Mouse (Mus musculus) ES-E14 (cell line): ENCODE data around the gene Nkiras1. TPM values are rescaled to one million over a fixed set of nuclear protein-coding genes. Genes with fewer than 3 reads are reported as not detected.

ENCODE experiments used
- DNase-seq: peaks from one replicate; pipeline ENCODE4 v3.0.0-alpha.2; 2013; ENCODE audit warnings: low read depth, low spot score
- H3K27ac ChIP-seq: 2 replicates; pipeline ENCODE4 v1.5.1; 2012; ENCODE audit warnings: low read depth, mild to moderate bottlenecking, low read length, moderate library complexity, mixed read lengths; ENCODE audit not compliant: poor library complexity, insufficient read depth, severe bottlenecking
- H3K36me3 ChIP-seq: 2 replicates; pipeline ENCODE4 v1.6.1; 2012; ENCODE audit warnings: mild to moderate bottlenecking, low read length, moderate library complexity, mixed read lengths; ENCODE audit not compliant: control insufficient read depth, poor library complexity, insufficient read depth, severe bottlenecking
- H3K4me1 ChIP-seq, 2 experiments: fragments of 150-350 bp in 1 of 2; sonication (generic) in 1 of 2; 2 replicates each; pipeline ENCODE4 v1.6.1; 2012; ENCODE audit warnings: low read length in 2 of 2, mild to moderate bottlenecking in 1 of 2, mixed read lengths in 1 of 2; ENCODE audit not compliant: control insufficient read depth in 2 of 2, insufficient read depth in 2 of 2, poor library complexity in 1 of 2
- H3K4me3 ChIP-seq, 2 experiments: fragments of 150-350 bp in 1 of 2; sonication (generic) in 1 of 2; 2 replicates each; pipeline ENCODE4 v1.5.1; 2012; ENCODE audit warnings: low read length in 2 of 2, low read depth in 1 of 2, mild to moderate bottlenecking in 1 of 2, mixed read lengths in 1 of 2; ENCODE audit not compliant: insufficient read depth in 1 of 2, poor library complexity in 1 of 2, severe bottlenecking in 1 of 2
- H3K9ac ChIP-seq: 2 replicates; pipeline ENCODE4 v1.6.1; 2012; ENCODE audit warnings: low read depth, mild to moderate bottlenecking, low read length, mixed read lengths; ENCODE audit not compliant: poor library complexity, insufficient read depth, severe bottlenecking
- H3K9me3 ChIP-seq: fragments of 150-350 bp; sonication (generic); 2 replicates; pipeline ENCODE4 v1.6.1; 2012; ENCODE audit warnings: low read depth, mild to moderate bottlenecking, low read length; ENCODE audit not compliant: control insufficient read depth, insufficient read depth
- CHD2 ChIP-seq: IDR thresholded peaks from 2 replicates; pipeline ENCODE4 v1.6.1; 2014; ENCODE audit warnings: mild to moderate bottlenecking, low read depth, low read length, inconsistent platforms
- HCFC1 ChIP-seq: IDR thresholded peaks from 2 replicates; pipeline ENCODE4 v1.6.1; 2012; ENCODE audit warnings: low read length, inconsistent platforms, borderline replicate concordance; ENCODE audit not compliant: insufficient read depth
- MAFK ChIP-seq: IDR thresholded peaks from 2 replicates; pipeline ENCODE4 v1.6.1; 2014; ENCODE audit warnings: mild to moderate bottlenecking, low read depth, low read length, inconsistent platforms; ENCODE audit not compliant: insufficient read depth
- ZC3H11A ChIP-seq: IDR thresholded peaks from 2 replicates; pipeline ENCODE4 v1.6.1; 2012; ENCODE audit warnings: low read depth, mild to moderate bottlenecking, inconsistent platforms, low read length, borderline replicate concordance
- ZNF384 ChIP-seq: IDR thresholded peaks from 2 replicates; pipeline ENCODE4 v1.6.1; 2012; ENCODE audit warnings: low read depth, low read length, inconsistent platforms
- in situ Hi-C, 2 experiments: fragments of 600-800 bp; cut with MboI; formaldehyde crosslinking; loops; one replicate each; pipeline ENCODE4 v1.15.1; 2025; ENCODE audit warnings: low sequenced_read_pairs in 2 of 2, inconsistent platforms in 1 of 2; ENCODE audit not compliant: unreplicated experiment in 2 of 2
- total RNA-seq: library from RNA; depleted of rRNA; stranded (reverse); fragments of 300-350 nt; gene quantifications from 2 replicates; pipeline ENCODE4 v1.2.3, GENCODE M21; 2012

The Nkiras1 gene
- total RNA-seq, 1 experiment, result 8.1 TPM

DNA sequence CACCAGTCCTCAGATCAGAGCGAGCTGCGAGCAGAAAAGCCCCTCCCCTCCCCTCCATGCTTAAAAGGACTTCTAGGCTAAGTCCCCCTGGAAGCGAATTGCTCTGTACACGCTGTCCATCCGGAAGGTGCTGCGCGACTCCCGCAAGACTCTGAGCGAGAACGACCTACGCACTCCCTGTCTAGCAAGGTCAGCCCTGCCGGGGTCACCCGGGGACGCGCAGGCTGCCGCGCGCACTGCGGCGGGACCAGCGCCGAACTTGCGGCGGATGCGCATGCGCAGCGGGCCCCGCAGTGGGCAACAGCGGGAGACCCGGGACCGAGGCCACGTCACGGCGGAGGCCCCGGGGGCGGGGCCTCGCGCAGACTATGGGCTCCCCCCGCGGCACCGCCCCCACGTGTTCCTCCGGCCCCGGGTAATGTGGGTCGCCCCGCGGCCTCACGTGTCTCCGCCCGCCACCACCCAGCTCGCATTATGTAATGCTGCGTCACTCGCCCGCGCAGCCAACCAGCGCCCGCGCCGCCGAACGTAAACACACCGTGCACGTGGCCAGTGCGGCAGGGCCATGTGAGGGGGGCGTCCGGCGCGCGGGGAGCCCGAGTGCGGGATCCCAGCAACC is 32.7 kb upstream of the Nkiras1 start:
- TF ChIP-seq HCFC1, result 0 out of 2 replicates have a peak, but pooled peaks have one; percentile 16
- no peak for TF ChIP-seq ZNF384
- 0 out of 2 replicates have a peak, but pooled peaks have one; percentile 46 for TF ChIP-seq CHD2
- TF ChIP-seq MAFK, result no peak
- in situ Hi-C loops, result no loop called here
- Histone ChIP-seq H3K4me3 (peak overlapping the region; percentile 83 to 87), H3K9ac (peak overlapping the region; percentile 87), H3K4me1 (no peaks in the 10 kb centered on the region; a peak in 2 of 4 replicates), H3K36me3 (no peaks in the 10 kb centered on the region), H3K9me3 (no peaks in the 10 kb centered on the region), H3K27ac (peak overlapping the region; percentile 94)
- peak; percentile 86 for DNase-seq

GRCm38 (mm10) chr14:18238750-18239731 is 31.9 kb upstream of the Nkiras1 start, which contains the start of gene Nr1d2:
Gene Nr1d2 (minus strand): TSS chr14:18239127.
- peak; percentile 100 for DNase-seq
- H3K4me3 ChIP-seq, result peak within 1 kb of the TSS; percentile 83 to 87
- H3K9ac ChIP-seq, result peak within 1 kb of the TSS; percentile 87
- TF ChIP-seq ZC3H11A (no peak), CHD2 (no peak), MAFK (no peak), ZNF384 (no peak), HCFC1 (no peak)
- H3K27ac ChIP-seq, result peak within 1 kb of the TSS; percentile 94
- H3K36me3 ChIP-seq, result no peaks in the 10 kb centered on the region
- H3K9me3 ChIP-seq, result no peaks in the 10 kb centered on the region
- in situ Hi-C loops, result no loop called here
- H3K4me1 ChIP-seq, result no peaks in the 10 kb centered on the region; a peak in 2 of 4 replicates

- TF ChIP-seq ZC3H11A (no peak), HCFC1 (no peak), CHD2 (no peak), ZNF384 (no peak), MAFK (no peak)
- H3K4me3 ChIP-seq, result no peak overlapping the region
- in situ Hi-C loops, result no loop called here
- DNase-seq, result no peak
- H3K27ac ChIP-seq, result no peak overlapping the region
- H3K9me3 ChIP-seq, result peaks cover 2% of the 10 kb centered on the region; the same call in 1 of the 2 replicates
- H3K4me1 ChIP-seq, result no peaks in the 10 kb centered on the region; a peak in 1 of 4 replicates
- H3K36me3 ChIP-seq, result no peaks in the 10 kb centered on the region
- H3K9ac ChIP-seq, result no peak overlapping the region
Measured at GRCm38 (mm10) chr14:18240132-18240531, 30.8 kb upstream of the Nkiras1 start.

- Histone ChIP-seq H3K27ac (no peak overlapping the region), H3K9ac (no peak overlapping the region), H3K36me3 (no peaks in the 10 kb centered on the region), H3K9me3 (peaks cover 2% of the 10 kb centered on the region; the same call in 1 of the 2 replicates), H3K4me1 (no peaks in the 10 kb centered on the region; a peak in 1 of 4 replicates), H3K4me3 (no peak overlapping the region)
- TF ChIP-seq ZC3H11A (no peak), HCFC1 (no peak)
- DNase-seq, result no peak
- in situ Hi-C loops, result no loop called here
Measured at GRCm38 (mm10) chr14:18241786-18242185, 29.1 kb upstream of the Nkiras1 start.
